Mouse (Mus musculus) liver, embryonic 15.5 days (tissue): ENCODE data around the gene Frmd8. TPM values are rescaled to one million over a fixed set of nuclear protein-coding genes. Genes with fewer than 3 reads are reported as not detected.
A peak's percentile ranks its signal among the peaks of the same experiment; 100 is the strongest.

Experiments used
- ATAC-seq: fragments of 200-750 bp; cut with Nextera tagmentation; 2 replicates; pipeline ENCODE4 v1.8.0; 2017; ENCODE audit warnings: moderate number of reproducible peaks, mild to moderate bottlenecking, moderate library complexity; ENCODE audit not compliant: insufficient read depth
- H3K27ac ChIP-seq: fragments of 300-500 bp; sonication (generic); replicated peaks from 2 replicates; pipeline ENCODE4 v1.5.1; 2015; ENCODE audit warnings: mild to moderate bottlenecking, inconsistent platforms
- H3K27me3 ChIP-seq: fragments of 300-500 bp; sonication (generic); 2 replicates; pipeline ENCODE4 v1.6.1; 2015; ENCODE audit warnings: mild to moderate bottlenecking, inconsistent platforms
- H3K36me3 ChIP-seq: fragments of 300-500 bp; sonication (generic); replicated peaks from 2 replicates; pipeline ENCODE4 v1.6.1; 2015; ENCODE audit warnings: moderate library complexity, mild to moderate bottlenecking, inconsistent platforms
- H3K4me1 ChIP-seq: fragments of 300-500 bp; sonication (generic); replicated peaks from 2 replicates; pipeline ENCODE4 v1.6.1; 2015; ENCODE audit warnings: inconsistent platforms
- H3K4me2 ChIP-seq: fragments of 300-500 bp; sonication (generic); 2 replicates; pipeline ENCODE4 v1.6.1; 2015; ENCODE audit warnings: moderate library complexity, mild to moderate bottlenecking, inconsistent platforms
- H3K4me3 ChIP-seq: fragments of 300-500 bp; sonication (generic); replicated peaks from 2 replicates; pipeline ENCODE4 v1.5.1; 2015; ENCODE audit warnings: mild to moderate bottlenecking, inconsistent platforms
- H3K9ac ChIP-seq: fragments of 300-500 bp; sonication (generic); 2 replicates; pipeline ENCODE4 v1.6.1; 2015; ENCODE audit warnings: moderate library complexity, mild to moderate bottlenecking, inconsistent platforms
- H3K9me3 ChIP-seq: fragments of 300-500 bp; sonication (generic); replicated peaks from 2 replicates; pipeline ENCODE4 v1.6.1; 2016; ENCODE audit warnings: inconsistent platforms
- WGBS: fragments of 180-500 bp; shearing (Covaris S2); methylation state at CpG from one replicate; pipeline ENCODE4 v1.1.7; 2015; ENCODE audit warnings: mixed read lengths; ENCODE audit not compliant: insufficient replicate concordance; 5-methylcytosine and 5-hydroxymethylcytosine counted together
- polyA plus RNA-seq: library from polyadenylated mRNA; unstranded; fragments of >200 nt; fragmentation: Nextera tagmentation; extraction: Ambion mirVana; gene quantifications from 2 replicates; pipeline ENCODE4 v1.2.1, GENCODE M21; 2015

Frmd8 gene
- polyA plus RNA-seq, 1 experiment from 2014 or later, result 13.1 TPM

DNA sequence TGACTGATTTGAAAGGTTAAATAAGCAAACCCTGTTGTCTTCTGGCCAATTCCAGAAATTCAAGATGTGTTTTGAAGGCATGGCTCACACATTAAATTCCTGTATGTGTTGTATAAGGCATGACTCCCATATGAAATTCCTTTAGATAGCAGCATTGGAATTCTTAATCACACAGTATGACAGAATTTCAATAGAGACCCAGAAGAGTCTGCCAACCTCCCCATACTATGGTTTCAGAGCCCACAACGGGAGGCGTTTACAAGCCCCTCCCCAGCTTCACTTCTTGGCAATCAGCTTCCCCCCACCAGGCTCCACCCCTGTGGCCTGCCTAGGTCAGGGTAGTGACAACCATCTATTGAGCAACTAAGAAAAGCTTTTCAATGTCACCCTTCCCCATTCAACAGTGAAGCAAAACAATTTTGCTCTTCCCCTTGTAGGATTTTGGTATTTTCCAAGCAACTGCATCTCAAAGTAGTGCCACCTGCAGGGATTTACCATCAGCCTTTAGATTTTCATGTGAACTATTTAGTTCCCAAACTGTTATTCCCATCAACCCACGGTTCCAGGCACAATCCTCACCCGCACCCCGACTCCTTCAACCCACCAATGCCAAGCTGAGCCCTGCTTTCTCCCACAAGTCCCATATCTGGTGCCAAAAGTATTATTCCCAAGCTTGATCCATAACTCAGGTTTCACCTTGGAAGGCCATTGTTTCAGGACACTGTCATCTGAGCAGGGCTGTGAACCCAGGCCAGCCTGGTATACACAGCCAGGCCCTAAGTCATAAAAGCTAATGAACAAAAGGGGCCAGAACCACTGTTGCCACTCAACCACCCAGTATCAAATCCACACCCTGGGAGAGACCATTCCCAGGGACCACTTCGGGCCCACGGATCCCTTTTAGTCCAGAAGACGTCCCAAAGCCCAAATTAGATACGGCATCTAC lies 32.0 kb downstream of the Frmd8 start:
- ATAC-seq, result no peak
- no peaks in the 10 kb centered on the region for H3K9me3 ChIP-seq
- no peaks in the 10 kb centered on the region for H3K27me3 ChIP-seq
- peak overlapping the region; percentile 79 for H3K9ac ChIP-seq
- H3K4me1 ChIP-seq, result peaks cover 95% of the 10 kb centered on the region
- H3K4me2 ChIP-seq, result peak overlapping the region; percentile 82
- peak overlapping the region; percentile 97 for H3K27ac ChIP-seq
- peak overlapping the region; percentile 64 for H3K4me3 ChIP-seq
- 35% methylated on average over 9 of the region's 9 CpGs for WGBS
- H3K36me3 ChIP-seq, result 0 out of 2 replicates have a peak, but pooled peaks cover 4% of the 10 kb centered on the region

GRCm38 (mm10) chr19:5841999-5842784 lies 32.9 kb downstream of the Frmd8 start:
- WGBS, result 62% methylated on average over 5 of the region's 5 CpGs
- Histone ChIP-seq H3K9ac (peak overlapping the region; percentile 79), H3K27ac (peak overlapping the region; percentile 97), H3K9me3 (no peaks in the 10 kb centered on the region), H3K27me3 (no peaks in the 10 kb centered on the region), H3K4me1 (peaks cover 87% of the 10 kb centered on the region), H3K4me3 (peak overlapping the region; percentile 64), H3K4me2 (peak overlapping the region; percentile 82), H3K36me3 (0 out of 2 replicates have a peak, but pooled peaks cover 4% of the 10 kb centered on the region)
- no peak for ATAC-seq

GRCm38 (mm10) chr19:5841389-5841946 lies 33.6 kb downstream of the Frmd8 start:
- no peaks in the 10 kb centered on the region for H3K9me3 ChIP-seq
- H3K9ac ChIP-seq, result peak overlapping the region; percentile 35
- 40% methylated on average over 4 of the region's 4 CpGs for WGBS
- H3K27ac ChIP-seq, result peak overlapping the region; percentile 97
- 0 out of 2 replicates have a peak, but pooled peaks cover 4% of the 10 kb centered on the region for H3K36me3 ChIP-seq
- no peaks in the 10 kb centered on the region; the same call in 1 of the 2 replicates for H3K27me3 ChIP-seq
- H3K4me1 ChIP-seq, result peaks cover 84% of the 10 kb centered on the region
- peak overlapping the region; percentile 82 for H3K4me2 ChIP-seq
- 0 out of 2 replicates have a peak, but pooled peaks have one; percentile 11 for ATAC-seq
- peak overlapping the region; percentile 64 for H3K4me3 ChIP-seq

- 87% methylated on average over 9 of the region's 9 CpGs for WGBS
- Histone ChIP-seq H3K4me2 (peak overlapping the region; percentile 82), H3K36me3 (0 out of 2 replicates have a peak, but pooled peaks cover 4% of the 10 kb centered on the region), H3K9ac (peak overlapping the region; percentile 35), H3K4me1 (peaks cover 81% of the 10 kb centered on the region), H3K27ac (peak overlapping the region; percentile 97), H3K9me3 (no peaks in the 10 kb centered on the region), H3K4me3 (peak overlapping the region; percentile 64), H3K27me3 (no peaks in the 10 kb centered on the region; the same call in 1 of the 2 replicates)
- no peak for ATAC-seq
Measured at GRCm38 (mm10) chr19:5840890-5841388, 34.1 kb downstream of the Frmd8 start.

DNA sequence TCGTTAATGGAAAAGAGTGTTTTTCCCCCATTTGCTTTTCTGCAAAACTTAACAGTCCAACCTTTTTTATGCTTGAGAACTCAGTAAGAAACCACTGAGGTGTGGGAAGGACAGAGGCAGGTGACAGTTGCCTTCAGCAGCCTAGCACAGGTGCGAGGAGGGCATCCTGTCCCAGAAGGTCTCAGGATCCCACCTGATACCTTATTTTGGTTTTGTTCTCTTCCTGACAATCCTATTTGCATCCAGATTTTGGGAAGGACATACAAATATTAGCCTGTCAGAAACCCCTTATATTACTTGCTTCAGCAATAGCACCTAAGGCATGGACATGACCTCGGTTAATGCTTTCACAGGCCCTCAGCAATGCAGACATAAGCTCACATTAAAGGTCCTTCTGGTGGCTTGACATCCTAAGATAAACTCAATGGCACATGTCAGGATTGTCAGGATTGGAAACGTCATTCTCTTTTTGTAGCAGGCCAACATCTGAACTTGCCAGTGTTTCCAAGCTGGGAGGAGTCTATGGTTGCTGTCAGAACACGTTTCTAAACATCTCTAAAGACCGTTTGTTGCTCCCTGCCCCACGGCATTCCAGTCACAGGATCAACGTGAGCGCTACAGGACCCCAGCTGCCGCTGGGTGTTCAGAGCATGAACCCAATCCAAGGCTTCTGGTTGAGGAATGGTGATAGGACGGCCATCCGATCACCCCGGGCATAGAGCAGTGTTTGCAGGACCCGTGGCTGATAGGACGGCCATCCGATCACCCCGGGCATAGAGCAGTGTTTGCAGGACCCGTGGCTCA lies 34.8 kb downstream of the Frmd8 start:
- Histone ChIP-seq H3K36me3 (0 out of 2 replicates have a peak, but pooled peaks cover 4% of the 10 kb centered on the region), H3K27me3 (no peaks in the 10 kb centered on the region; the same call in 1 of the 2 replicates), H3K4me2 (peak overlapping the region; percentile 82; the same call in 1 of the 2 replicates), H3K9ac (no peak overlapping the region), H3K4me1 (peaks cover 83% of the 10 kb centered on the region), H3K4me3 (no peak overlapping the region), H3K27ac (peak overlapping the region; percentile 97), H3K9me3 (no peaks in the 10 kb centered on the region)
- WGBS, result 71% methylated on average over 18 of the region's 18 CpGs
- ATAC-seq, result no peak

DNA sequence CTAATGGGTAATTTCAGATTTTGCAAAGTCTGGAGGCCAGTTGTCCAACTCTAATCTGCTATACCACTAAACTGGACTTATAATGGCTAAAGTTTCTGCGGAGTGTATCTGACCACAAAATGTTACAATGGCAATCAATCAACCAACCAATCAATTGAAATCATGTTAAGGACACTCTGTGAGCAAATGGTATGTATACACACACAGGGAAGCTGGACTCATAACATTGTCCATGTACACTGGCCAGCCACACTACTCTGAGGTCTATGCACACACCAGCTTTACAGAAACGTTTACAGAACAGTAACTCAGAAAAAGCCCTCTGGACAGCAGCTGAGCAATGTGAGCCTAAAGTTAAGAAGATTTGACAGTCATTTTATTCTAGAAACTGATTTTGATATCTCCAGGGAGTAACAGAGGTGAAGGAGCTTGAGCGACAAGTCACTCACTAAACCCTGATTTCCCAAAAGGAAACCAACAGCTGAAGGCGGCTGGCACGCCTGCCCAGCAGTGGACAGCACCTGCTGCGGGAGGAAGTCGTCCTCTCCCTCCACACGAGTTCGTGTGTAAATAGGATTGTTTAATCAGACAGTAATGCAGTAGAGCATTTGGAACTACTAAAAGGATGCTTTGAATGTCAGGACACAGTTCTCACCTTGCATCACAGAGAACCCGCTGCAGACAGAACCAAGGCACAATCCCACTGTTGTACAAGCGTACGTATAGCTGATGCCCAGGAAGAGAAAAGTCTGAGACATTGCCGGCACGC lies 35.6 kb downstream of the Frmd8 start:
- peak overlapping the region; percentile 34; the same call in 1 of the 2 replicates for H3K27ac ChIP-seq
- H3K4me3 ChIP-seq, result no peak overlapping the region
- 66% methylated on average over 14 of the region's 14 CpGs for WGBS
- no peak overlapping the region for H3K4me2 ChIP-seq
- H3K4me1 ChIP-seq, result peaks cover 80% of the 10 kb centered on the region
- H3K9ac ChIP-seq, result no peak overlapping the region
- H3K27me3 ChIP-seq, result no peaks in the 10 kb centered on the region; the same call in 1 of the 2 replicates
- H3K9me3 ChIP-seq, result no peaks in the 10 kb centered on the region
- ATAC-seq, result no peak
- 0 out of 2 replicates have a peak, but pooled peaks cover 4% of the 10 kb centered on the region for H3K36me3 ChIP-seq

DNA sequence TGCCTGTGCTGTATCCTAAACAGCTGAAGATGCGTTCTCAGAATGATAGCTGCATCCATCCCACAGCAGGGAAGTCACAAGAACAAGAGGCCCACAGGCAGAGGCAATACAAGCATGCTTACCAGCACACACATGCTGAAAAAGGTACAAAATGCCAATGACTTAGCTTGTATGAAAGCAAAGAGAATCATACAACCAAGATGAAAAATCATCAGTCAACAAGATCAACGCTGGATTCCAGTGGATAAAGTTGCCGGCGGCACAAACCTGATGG lies 36.2 kb downstream of the Frmd8 start:
- 77% methylated on average over 4 of the region's 4 CpGs for WGBS

GRCm38 (mm10) chr19:5838136-5838891 lies 36.8 kb downstream of the Frmd8 start:
- Histone ChIP-seq H3K9me3 (no peaks in the 10 kb centered on the region), H3K27me3 (no peaks in the 10 kb centered on the region; the same call in 1 of the 2 replicates), H3K27ac (no peak overlapping the region), H3K4me3 (no peak overlapping the region), H3K9ac (no peak overlapping the region), H3K36me3 (0 out of 2 replicates have a peak, but pooled peaks cover 4% of the 10 kb centered on the region), H3K4me1 (peaks cover 74% of the 10 kb centered on the region), H3K4me2 (no peak overlapping the region)
- WGBS, result 68% methylated on average over 12 of the region's 12 CpGs
- no peak for ATAC-seq

More for the DNA sequence above, 36.2 kb downstream of the Frmd8 start:
- Histone ChIP-seq H3K9ac (no peak overlapping the region), H3K27ac (no peak overlapping the region), H3K4me3 (no peak overlapping the region), H3K27me3 (no peaks in the 10 kb centered on the region; the same call in 1 of the 2 replicates), H3K4me1 (peaks cover 76% of the 10 kb centered on the region), H3K4me2 (no peak overlapping the region), H3K36me3 (0 out of 2 replicates have a peak, but pooled peaks cover 4% of the 10 kb centered on the region), H3K9me3 (no peaks in the 10 kb centered on the region)
- no peak for ATAC-seq

DNA sequence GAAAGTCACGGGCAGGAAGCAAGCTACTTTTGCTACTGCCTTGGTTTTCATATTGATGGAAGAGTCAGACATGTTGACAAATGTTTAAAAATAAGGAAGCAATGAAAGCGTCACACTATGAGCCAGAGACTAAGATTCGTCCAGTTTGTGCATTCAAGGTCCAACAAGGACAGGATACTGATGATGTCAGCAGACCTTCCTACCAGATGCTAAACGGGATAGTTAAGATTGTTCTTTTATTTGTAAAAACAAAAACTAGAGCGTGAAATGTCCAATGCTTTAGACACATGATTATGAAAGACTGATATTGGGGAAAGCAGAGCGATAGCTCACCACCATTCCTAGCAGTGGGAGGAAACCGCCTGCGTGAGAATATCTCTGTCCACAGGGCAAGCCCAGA lies 37.5 kb downstream of the Frmd8 start:
- H3K9ac ChIP-seq, result no peak overlapping the region
- H3K36me3 ChIP-seq, result 0 out of 2 replicates have a peak, but pooled peaks cover 4% of the 10 kb centered on the region
- no peak overlapping the region for H3K4me2 ChIP-seq
- H3K27ac ChIP-seq, result no peak overlapping the region
- H3K9me3 ChIP-seq, result no peaks in the 10 kb centered on the region
- no peak overlapping the region for H3K4me3 ChIP-seq
- H3K4me1 ChIP-seq, result peaks cover 72% of the 10 kb centered on the region
- ATAC-seq, result no peak
- 51% methylated on average over 8 of the region's 8 CpGs for WGBS
- H3K27me3 ChIP-seq, result no peaks in the 10 kb centered on the region; the same call in 1 of the 2 replicates
